Mouse (Mus musculus): ENCODE results near the gene Rabl2. TPM values are rescaled to one million over a fixed set of nuclear protein-coding genes. Genes with fewer than 3 reads are reported as not detected.

Rabl2 gene
- polyA plus RNA-seq, 1 experiment, result 10.2 TPM

DNA sequence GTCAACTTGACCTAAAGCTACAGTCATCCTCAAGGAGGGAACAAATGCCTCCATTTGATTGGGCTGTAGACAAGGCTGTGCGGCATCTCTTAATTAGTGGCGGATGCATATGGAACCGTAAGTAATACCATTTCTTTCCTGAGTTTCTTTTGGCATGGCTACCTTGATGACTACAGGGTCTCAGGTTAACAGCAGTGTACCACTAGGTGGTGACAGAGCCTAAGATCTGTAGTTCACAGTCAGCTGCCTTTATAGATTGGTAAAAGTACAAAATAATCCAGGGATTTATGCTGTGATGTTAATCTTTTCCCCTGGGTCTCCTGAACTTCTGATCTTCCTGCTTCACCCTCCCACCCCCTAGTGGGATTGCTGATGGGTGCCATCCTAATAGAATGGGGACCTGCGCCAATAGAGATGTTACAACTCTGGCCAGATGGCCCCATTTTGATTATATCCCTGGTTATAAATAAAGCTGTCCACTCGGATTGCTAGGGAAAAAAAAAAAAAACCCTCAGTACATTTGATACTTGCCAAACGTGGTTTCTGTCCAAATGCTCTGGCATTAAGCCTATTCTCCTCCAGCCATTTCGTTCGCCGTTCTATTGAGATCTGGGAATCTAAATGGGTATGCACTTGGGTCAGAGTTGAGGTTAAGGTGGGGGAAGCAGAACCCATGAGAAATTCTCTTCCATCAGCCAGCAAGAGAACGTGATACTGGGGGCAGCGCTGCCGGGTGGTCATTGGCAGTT lies 14.3 kb upstream of the Rabl2 start:
- Histone ChIP-seq H3K4me1 (replicated peaks; ENCODE audit: control insufficient read depth, insufficient read depth, low read length) (peaks cover 12% of the 10 kb centered on the region), H3K27me3 (ENCODE audit: control insufficient read depth, insufficient read depth, low read length) (no peaks in the 10 kb centered on the region), H3K36me3 (ENCODE audit: control insufficient read depth, insufficient read depth, low read length) (no peaks in the 10 kb centered on the region), H3K27ac (ENCODE audit: control insufficient read depth, insufficient read depth, low read length) (no peak overlapping the region), H3K4me3 (ENCODE audit: control insufficient read depth, insufficient read depth, low read length) (no peak overlapping the region)
- DNase-seq, result no peak
- TF ChIP-seq POLR2A (IDR thresholded peaks at IDR 0.05; ENCODE audit: control insufficient read depth, extremely low read depth, insufficient read depth, low read length, poor library complexity) (no peak), CTCF (IDR thresholded peaks at IDR 0.05; ENCODE audit: borderline replicate concordance, control insufficient read depth, extremely low read depth, insufficient read depth, low read length, poor library complexity) (no peak)
- WGBS, result 74% methylated on average over 12 of the region's 12 CpGs

DNA sequence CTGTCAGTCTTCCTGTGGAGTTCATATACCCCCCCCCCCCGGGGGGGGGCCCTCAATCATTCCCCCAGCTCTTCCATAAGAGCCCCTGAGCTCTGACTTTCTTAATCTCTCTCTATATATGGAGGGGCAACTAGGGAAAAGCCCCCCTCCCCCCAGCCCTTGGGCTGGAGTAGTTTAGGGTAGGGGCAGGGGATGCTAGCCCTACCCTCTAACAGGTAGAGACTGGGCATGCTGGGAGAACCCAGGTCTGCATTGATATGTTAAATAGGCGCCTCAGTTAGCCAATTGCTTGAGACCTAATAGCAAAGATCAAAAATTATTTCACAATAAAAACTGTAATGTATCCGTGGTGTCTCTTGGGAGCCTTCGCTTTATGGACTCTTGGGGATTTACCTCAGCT lies 825 bp upstream of the Rabl2 start:
- Histone ChIP-seq H3K27ac (ENCODE audit: control insufficient read depth, insufficient read depth, low read length) (no peak overlapping the region), H3K4me1 (replicated peaks; ENCODE audit: control insufficient read depth, insufficient read depth, low read length) (peaks cover 9% of the 10 kb centered on the region), H3K36me3 (ENCODE audit: control insufficient read depth, insufficient read depth, low read length) (no peaks in the 10 kb centered on the region), H3K27me3 (ENCODE audit: control insufficient read depth, insufficient read depth, low read length) (no peaks in the 10 kb centered on the region), H3K4me3 (ENCODE audit: control insufficient read depth, insufficient read depth, low read length) (no peak overlapping the region)
- 72% methylated on average over 4 of the region's 4 CpGs for WGBS
- no peak for DNase-seq
- no peak for TF ChIP-seq POLR2A (IDR thresholded peaks at IDR 0.05; ENCODE audit: control insufficient read depth, extremely low read depth, insufficient read depth, low read length, poor library complexity)

DNA sequence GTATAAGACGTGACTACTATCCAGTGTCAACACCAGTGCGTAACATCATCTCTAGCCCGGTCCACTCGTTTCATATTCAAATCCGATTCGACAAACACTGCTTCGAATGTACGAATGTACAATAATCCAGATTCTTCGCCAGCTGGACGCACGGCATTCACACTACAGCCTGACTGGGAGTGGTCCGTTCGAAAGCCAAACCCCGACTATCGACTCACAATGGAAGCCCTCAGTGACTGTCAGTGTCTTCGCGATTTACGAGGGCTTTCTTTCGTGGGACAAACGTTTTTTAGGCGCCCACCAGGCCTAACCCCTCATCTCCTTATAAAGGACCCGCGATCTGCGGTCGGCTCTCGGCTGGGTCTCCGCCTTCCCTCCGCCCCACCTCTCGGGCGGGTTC lies 406 bp downstream of the Rabl2 start:
- DNase-seq, result no peak
- H3K4me3 ChIP-seq (ENCODE audit: control insufficient read depth, insufficient read depth, low read length), result peak overlapping the region; percentile 67
- no peak overlapping the region for H3K27ac ChIP-seq (ENCODE audit: control insufficient read depth, insufficient read depth, low read length)
- H3K27me3 ChIP-seq (ENCODE audit: control insufficient read depth, insufficient read depth, low read length), result no peaks in the 10 kb centered on the region
- 4% methylated on average over 30 of the region's 30 CpGs for WGBS
- H3K4me1 ChIP-seq (replicated peaks; ENCODE audit: control insufficient read depth, insufficient read depth, low read length), result peaks cover 9% of the 10 kb centered on the region
- no peaks in the 10 kb centered on the region for H3K36me3 ChIP-seq (ENCODE audit: control insufficient read depth, insufficient read depth, low read length)
- TF ChIP-seq POLR2A (IDR thresholded peaks at IDR 0.05; ENCODE audit: control insufficient read depth, extremely low read depth, insufficient read depth, low read length, poor library complexity), result no peak
- no peak for TF ChIP-seq CTCF (IDR thresholded peaks at IDR 0.05; ENCODE audit: borderline replicate concordance, control insufficient read depth, extremely low read depth, insufficient read depth, low read length, poor library complexity)

DNA sequence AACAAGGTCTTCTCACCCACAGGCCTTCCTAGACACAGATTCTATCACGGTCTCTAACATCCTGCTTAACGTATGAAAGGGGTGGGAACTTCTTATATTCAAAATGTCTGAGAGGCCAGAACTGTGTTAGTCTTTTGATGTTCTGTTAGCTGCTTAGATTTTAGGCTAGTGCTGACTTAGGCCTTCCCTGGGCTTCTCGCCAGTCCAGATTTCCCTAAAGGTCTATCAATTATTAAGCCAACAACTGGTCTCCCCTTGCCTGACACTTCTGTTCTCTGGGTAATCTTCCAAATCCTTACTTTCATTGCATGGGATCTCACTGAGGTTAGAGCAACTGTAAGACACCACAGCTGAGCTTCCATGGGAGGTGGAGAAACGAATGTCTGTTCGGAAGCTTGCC lies 2.6 kb downstream of the Rabl2 start:
- H3K27me3 ChIP-seq (ENCODE audit: control insufficient read depth, insufficient read depth, low read length), result no peaks in the 10 kb centered on the region
- 88% methylated on average over 5 of the region's 5 CpGs for WGBS
- no peak overlapping the region for H3K27ac ChIP-seq (ENCODE audit: control insufficient read depth, insufficient read depth, low read length)
- DNase-seq, result no peak
- H3K4me1 ChIP-seq (replicated peaks; ENCODE audit: control insufficient read depth, insufficient read depth, low read length), result peaks cover 9% of the 10 kb centered on the region
- H3K36me3 ChIP-seq (ENCODE audit: control insufficient read depth, insufficient read depth, low read length), result no peaks in the 10 kb centered on the region
- TF ChIP-seq POLR2A (IDR thresholded peaks at IDR 0.05; ENCODE audit: control insufficient read depth, extremely low read depth, insufficient read depth, low read length, poor library complexity) (no peak), CTCF (IDR thresholded peaks at IDR 0.05; ENCODE audit: borderline replicate concordance, control insufficient read depth, extremely low read depth, insufficient read depth, low read length, poor library complexity) (no peak)
- no peak overlapping the region for H3K4me3 ChIP-seq (ENCODE audit: control insufficient read depth, insufficient read depth, low read length)

- DNase-seq, result no peak
- TF ChIP-seq CTCF (IDR thresholded peaks at IDR 0.05; ENCODE audit: borderline replicate concordance, control insufficient read depth, extremely low read depth, insufficient read depth, low read length, poor library complexity), result no peak
- TF ChIP-seq POLR2A (IDR thresholded peaks at IDR 0.05; ENCODE audit: control insufficient read depth, extremely low read depth, insufficient read depth, low read length, poor library complexity), result no peak
- 93% methylated on average over 11 of the region's 11 CpGs for WGBS
- H3K4me1 ChIP-seq (replicated peaks; ENCODE audit: control insufficient read depth, insufficient read depth, low read length), result peaks cover 4% of the 10 kb centered on the region; the same call in 1 of the 2 replicates
- H3K27ac ChIP-seq (ENCODE audit: control insufficient read depth, insufficient read depth, low read length), result no peak overlapping the region
- H3K27me3 ChIP-seq (ENCODE audit: control insufficient read depth, insufficient read depth, low read length), result no peaks in the 10 kb centered on the region
- no peaks in the 10 kb centered on the region for H3K36me3 ChIP-seq (ENCODE audit: control insufficient read depth, insufficient read depth, low read length)
- no peak overlapping the region for H3K4me3 ChIP-seq (ENCODE audit: control insufficient read depth, insufficient read depth, low read length)
These were observed 6.1 kb downstream of the Rabl2 start for GRCm38 (mm10) chr15:89585631-89586030.

- no peak overlapping the region for H3K4me3 ChIP-seq (ENCODE audit: control insufficient read depth, insufficient read depth, low read length)
- TF ChIP-seq CTCF (IDR thresholded peaks at IDR 0.05; ENCODE audit: borderline replicate concordance, control insufficient read depth, extremely low read depth, insufficient read depth, low read length, poor library complexity) (no peak), POLR2A (IDR thresholded peaks at IDR 0.05; ENCODE audit: control insufficient read depth, extremely low read depth, insufficient read depth, low read length, poor library complexity) (no peak)
- WGBS, result 92% methylated on average over 5 of the region's 5 CpGs
- DNase-seq, result no peak
- H3K4me1 ChIP-seq (replicated peaks; ENCODE audit: control insufficient read depth, insufficient read depth, low read length), result peaks cover 1% of the 10 kb centered on the region; the same call in 1 of the 2 replicates
- H3K36me3 ChIP-seq (ENCODE audit: control insufficient read depth, insufficient read depth, low read length), result no peaks in the 10 kb centered on the region
- no peak overlapping the region for H3K27ac ChIP-seq (ENCODE audit: control insufficient read depth, insufficient read depth, low read length)
- no peaks in the 10 kb centered on the region for H3K27me3 ChIP-seq (ENCODE audit: control insufficient read depth, insufficient read depth, low read length)
These were observed 6.6 kb downstream of the Rabl2 start for GRCm38 (mm10) chr15:89585101-89585500.

DNA sequence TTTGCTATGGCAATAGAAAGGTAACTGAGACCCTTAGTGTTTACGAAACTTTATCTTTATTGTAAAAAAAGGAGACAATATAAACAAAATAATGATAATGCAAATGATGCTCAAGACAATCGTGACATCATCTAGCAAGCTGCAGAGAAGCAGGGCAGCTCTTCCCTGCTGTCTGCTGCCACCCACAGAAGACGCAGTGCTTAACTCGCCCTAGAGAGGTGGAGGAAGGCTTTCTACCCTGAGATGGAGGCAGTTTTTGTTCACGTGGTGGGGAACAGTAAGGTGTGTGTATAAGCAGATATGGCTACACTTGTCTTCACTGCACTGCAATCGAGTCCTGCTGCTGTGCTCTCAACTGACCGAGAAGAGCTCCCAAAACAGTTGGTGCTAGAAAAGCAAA lies 9.2 kb downstream of the Rabl2 start:
- 95% methylated on average over 7 of the region's 7 CpGs for WGBS
- no peak overlapping the region for H3K27ac ChIP-seq (ENCODE audit: control insufficient read depth, insufficient read depth, low read length)

More for the DNA sequence above, 9.2 kb downstream of the Rabl2 start:
- H3K4me1 ChIP-seq (replicated peaks; ENCODE audit: control insufficient read depth, insufficient read depth, low read length), result no peaks in the 10 kb centered on the region
- H3K36me3 ChIP-seq (ENCODE audit: control insufficient read depth, insufficient read depth, low read length), result no peaks in the 10 kb centered on the region
- no peak overlapping the region for H3K4me3 ChIP-seq (ENCODE audit: control insufficient read depth, insufficient read depth, low read length)
- TF ChIP-seq POLR2A (IDR thresholded peaks at IDR 0.05; ENCODE audit: control insufficient read depth, extremely low read depth, insufficient read depth, low read length, poor library complexity) (no peak), CTCF (IDR thresholded peaks at IDR 0.05; ENCODE audit: borderline replicate concordance, control insufficient read depth, extremely low read depth, insufficient read depth, low read length, poor library complexity) (no peak)
- DNase-seq, result no peak
- H3K27me3 ChIP-seq (ENCODE audit: control insufficient read depth, insufficient read depth, low read length), result no peaks in the 10 kb centered on the region
